Mouse (Mus musculus) liver, embryonic 13.5 days (tissue): Measurements from ENCODE around the gene Rnf224. TPM values are rescaled to one million over a fixed set of nuclear protein-coding genes. Genes with fewer than 3 reads are reported as not detected.

Experiments used
- ATAC-seq: fragments of 200-750 bp; cut with Nextera tagmentation; 2 replicates; pipeline ENCODE4 v1.8.0; 2017; ENCODE audit warnings: low read depth, mild to moderate bottlenecking, moderate number of reproducible peaks, moderate library complexity
- DNase-seq: peaks from one replicate; pipeline ENCODE4 v3.0.0; 2022
- H3K27ac ChIP-seq: fragments of 300-500 bp; sonication (generic); 2 replicates; pipeline ENCODE4 v1.5.1; 2015; ENCODE audit warnings: moderate library complexity, mild to moderate bottlenecking, inconsistent platforms
- H3K27me3 ChIP-seq: fragments of 300-500 bp; sonication (generic); 2 replicates; pipeline ENCODE4 v1.6.1; 2015; ENCODE audit warnings: mild to moderate bottlenecking, inconsistent platforms
- H3K36me3 ChIP-seq: fragments of 300-500 bp; sonication (generic); 2 replicates; pipeline ENCODE4 v1.6.1; 2015; ENCODE audit warnings: mild to moderate bottlenecking, inconsistent platforms
- H3K4me1 ChIP-seq: fragments of 300-500 bp; sonication (generic); replicated peaks from 2 replicates; pipeline ENCODE4 v1.6.1; 2015; ENCODE audit warnings: inconsistent platforms
- H3K4me2 ChIP-seq: fragments of 300-500 bp; sonication (generic); 2 replicates; pipeline ENCODE4 v1.6.1; 2015; ENCODE audit warnings: inconsistent platforms, mild to moderate bottlenecking, moderate library complexity
- H3K4me3 ChIP-seq: fragments of 300-500 bp; sonication (generic); replicated peaks from 2 replicates; pipeline ENCODE4 v1.5.1; 2015; ENCODE audit warnings: mild to moderate bottlenecking, inconsistent platforms
- H3K9ac ChIP-seq: fragments of 300-500 bp; sonication (generic); 2 replicates; pipeline ENCODE4 v1.6.1; 2015; ENCODE audit warnings: mild to moderate bottlenecking, inconsistent platforms
- H3K9me3 ChIP-seq: fragments of 300-500 bp; sonication (generic); replicated peaks from 2 replicates; pipeline ENCODE4 v1.6.1; 2016; ENCODE audit warnings: inconsistent platforms
- whole genome bisulfite sequencing: fragments of 180-500 bp; shearing (Covaris S2); methylation state at CpG from one replicate; pipeline ENCODE4 v1.1.7; 2015; ENCODE audit not compliant: insufficient replicate concordance; 5-methylcytosine and 5-hydroxymethylcytosine counted together
- polyA plus RNA-seq: library from polyadenylated mRNA; unstranded; fragments of >200 nt; fragmentation: Nextera tagmentation; extraction: Ambion mirVana; gene quantifications from 2 replicates; pipeline ENCODE4 v1.2.1, GENCODE M21; 2015

The Rnf224 gene
- polyA plus RNA-seq, 1 experiment from 2014 or later = not detected

DNA sequence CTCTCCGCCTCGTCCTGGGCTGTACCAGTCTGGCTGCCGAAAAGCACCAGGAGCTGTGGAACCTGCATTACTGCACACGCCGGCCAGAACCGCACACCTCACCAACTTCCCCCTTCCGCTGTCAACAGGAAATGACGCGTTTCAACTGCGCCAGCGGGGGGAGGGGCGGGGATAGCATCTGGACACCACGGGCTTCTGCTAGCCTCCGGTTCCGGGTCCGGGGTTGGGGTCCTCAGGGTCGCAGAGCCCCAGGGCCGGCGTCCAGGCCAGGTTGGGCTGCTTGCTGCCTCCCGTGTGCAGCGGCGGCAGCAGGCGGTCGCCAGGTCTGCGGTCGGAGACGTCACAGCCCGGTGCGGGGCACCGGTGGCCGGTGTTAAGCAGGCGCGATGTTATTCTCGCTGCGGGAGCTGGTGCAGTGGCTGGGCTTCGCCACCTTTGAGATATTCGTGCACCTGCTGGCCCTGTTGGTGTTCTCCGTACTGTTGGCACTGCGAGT lies 18.7 kb upstream of the Rnf224 start, which contains the start of gene Tmem203:
Gene Tmem203 (plus strand): TSS at position 156 of the 496 bp plus-strand sequence.
- ATAC-seq (peak; percentile 85), DNase-seq (peak; percentile 85)
- Histone ChIP-seq H3K27me3 (no peaks in the 10 kb centered on the region), H3K36me3 (peaks cover 34% of the 10 kb centered on the region), H3K4me1 (peaks cover 29% of the 10 kb centered on the region), H3K4me3 (peak within 1 kb of the TSS; percentile 99), H3K27ac (peak within 1 kb of the TSS; percentile 89), H3K9me3 (no peaks in the 10 kb centered on the region), H3K9ac (peak within 1 kb of the TSS; percentile 88), H3K4me2 (peak within 1 kb of the TSS; percentile 92)
- WGBS = under 1% methylated on average over 39 of the region's 39 CpGs

DNA sequence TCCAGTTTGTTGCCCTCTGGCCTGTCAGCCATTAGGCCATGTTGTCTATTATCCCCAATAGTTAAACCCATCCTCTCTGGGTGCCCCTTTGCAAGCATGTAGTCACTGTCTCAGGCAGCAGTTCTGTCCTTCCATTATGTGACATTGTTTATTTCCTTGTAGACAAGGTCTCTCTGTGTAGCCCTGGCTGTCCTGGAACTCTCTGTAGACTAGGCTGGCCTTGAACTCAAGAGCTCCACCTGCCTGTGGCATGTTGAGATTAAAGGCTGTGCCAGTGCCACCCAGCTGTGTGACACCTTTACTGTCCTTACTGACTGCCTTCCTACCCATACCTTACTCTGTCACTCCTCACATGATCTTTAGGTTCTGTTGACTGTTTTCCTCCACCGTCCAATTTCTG lies 15.7 kb upstream of the Rnf224 start:
- WGBS = 74% methylated on average over 1 of the region's 1 CpGs
- no peak overlapping the region for H3K4me2 ChIP-seq
- no peak for ATAC-seq

DNA sequence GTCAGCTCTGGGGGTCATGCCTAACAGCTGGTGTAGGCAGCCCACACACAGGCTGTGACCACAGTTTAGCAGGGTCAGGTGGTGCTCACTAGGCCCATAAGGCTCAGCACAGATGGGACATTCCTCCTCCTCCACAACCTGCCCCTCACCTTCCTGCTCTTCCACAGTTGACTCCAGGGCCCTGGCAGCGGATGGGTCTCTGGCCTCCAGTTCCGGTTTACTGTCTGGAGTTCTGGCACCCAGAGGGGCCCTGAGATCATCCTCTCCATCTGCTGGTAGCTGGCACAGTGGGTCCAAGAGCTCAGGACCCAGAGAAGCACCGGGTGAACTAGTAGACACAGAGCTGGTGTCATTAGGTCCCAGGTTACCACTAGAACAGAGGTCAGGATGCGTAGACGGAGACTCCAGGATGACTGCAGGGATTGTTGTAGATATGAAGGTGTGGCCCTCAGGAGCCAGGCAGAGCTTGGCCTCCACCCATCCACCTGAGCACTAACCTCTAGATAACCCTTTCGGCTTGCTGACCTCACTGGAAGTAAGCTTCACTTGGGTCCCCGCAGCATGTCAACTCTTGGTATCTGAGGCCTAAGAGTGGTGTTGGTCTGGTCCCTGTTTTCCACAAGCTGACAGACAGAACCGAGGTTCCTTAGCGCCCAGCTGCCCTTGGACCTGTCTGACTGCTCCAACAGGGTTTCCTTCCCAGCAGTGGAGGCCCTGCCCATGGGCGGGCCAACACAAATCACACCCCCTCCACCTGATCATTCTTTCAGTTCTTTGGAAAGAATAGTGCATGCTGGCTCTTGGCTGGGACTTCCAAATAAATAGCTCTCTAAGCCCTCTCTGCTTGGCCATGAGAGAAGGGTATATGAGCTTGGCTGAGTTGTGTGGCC lies 9.8 kb upstream of the Rnf224 start, which contains the start of gene AL732309.1:
Gene AL732309.1 (minus strand): TSS at position 681 of the 890 bp plus-strand sequence.
- Histone ChIP-seq H3K4me2 (no peak within 1 kb of the TSS), H3K36me3 (peaks cover 58% of the 10 kb centered on the region), H3K9me3 (no peaks in the 10 kb centered on the region), H3K27me3 (peaks cover 30% of the 10 kb centered on the region), H3K4me3 (no peak within 1 kb of the TSS), H3K27ac (no peak within 1 kb of the TSS), H3K9ac (no peak within 1 kb of the TSS), H3K4me1 (peaks cover 15% of the 10 kb centered on the region)
- ATAC-seq (no peak), DNase-seq (no peak)
- WGBS = 83% methylated on average over 10 of the region's 10 CpGs

More for the DNA sequence above, 15.7 kb upstream of the Rnf224 start:
- H3K4me3 ChIP-seq = no peak overlapping the region
- no peaks in the 10 kb centered on the region for H3K27me3 ChIP-seq
- H3K9ac ChIP-seq = no peak overlapping the region
- H3K4me1 ChIP-seq = peaks cover 23% of the 10 kb centered on the region
- no peak overlapping the region for H3K27ac ChIP-seq
- H3K9me3 ChIP-seq = no peaks in the 10 kb centered on the region
- peaks cover 64% of the 10 kb centered on the region for H3K36me3 ChIP-seq
- no peak for DNase-seq

DNA sequence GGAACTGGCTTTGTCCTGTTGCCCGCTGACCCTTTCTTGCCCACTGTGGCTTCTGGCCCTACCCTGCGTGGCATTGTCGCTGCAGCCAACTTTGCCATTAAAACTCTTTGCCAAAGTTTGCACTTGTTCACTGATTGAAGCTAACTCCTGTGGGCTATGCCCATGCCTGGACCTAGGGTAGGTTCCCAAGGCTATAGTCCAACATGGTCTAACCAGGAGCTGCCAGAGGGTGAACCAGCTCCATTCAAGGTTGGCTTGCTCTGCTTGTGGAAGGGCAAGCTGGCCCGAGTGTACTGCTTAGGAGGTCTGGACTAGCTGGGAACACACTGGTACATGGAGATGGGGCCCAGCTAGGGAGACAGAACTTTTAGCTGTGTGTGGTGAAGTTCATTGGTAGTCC lies 7.6 kb upstream of the Rnf224 start:
- Histone ChIP-seq H3K27ac (no peak overlapping the region), H3K9me3 (no peaks in the 10 kb centered on the region), H3K36me3 (peaks cover 35% of the 10 kb centered on the region), H3K9ac (no peak overlapping the region), H3K4me3 (no peak overlapping the region), H3K4me2 (no peak overlapping the region), H3K27me3 (peaks cover 37% of the 10 kb centered on the region), H3K4me1 (peaks cover 28% of the 10 kb centered on the region)
- WGBS = 80% methylated on average over 4 of the region's 4 CpGs
- no peak for DNase-seq
- no peak for ATAC-seq

DNA sequence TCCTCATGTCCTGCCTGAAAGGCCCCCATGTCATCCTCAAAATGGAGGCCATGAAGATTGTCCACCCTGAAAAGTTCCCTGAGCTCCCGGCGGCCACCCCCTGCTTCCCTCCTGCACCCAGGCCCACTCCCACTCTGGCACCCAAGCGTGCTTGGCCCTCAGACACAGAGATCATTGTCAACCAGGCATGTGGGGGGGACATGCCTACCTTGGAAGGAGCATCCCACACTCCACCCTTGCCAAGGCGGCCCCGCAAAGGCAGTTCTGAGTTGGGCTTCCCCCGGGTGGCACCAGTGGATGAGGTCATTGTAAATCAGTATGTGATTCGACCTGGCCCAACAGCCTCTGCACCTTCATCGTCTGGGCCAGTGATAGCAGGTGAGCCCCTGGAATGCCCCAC lies 6.8 kb upstream of the Rnf224 start:
- peaks cover 27% of the 10 kb centered on the region for H3K36me3 ChIP-seq
- H3K27me3 ChIP-seq = peaks cover 37% of the 10 kb centered on the region
- no peak overlapping the region for H3K27ac ChIP-seq
- ATAC-seq = no peak
- H3K9ac ChIP-seq = no peak overlapping the region
- H3K4me1 ChIP-seq = peaks cover 28% of the 10 kb centered on the region
- no peak for DNase-seq
- 69% methylated on average over 8 of the region's 8 CpGs for WGBS
- no peaks in the 10 kb centered on the region for H3K9me3 ChIP-seq
- no peak overlapping the region for H3K4me3 ChIP-seq
- no peak overlapping the region for H3K4me2 ChIP-seq

DNA sequence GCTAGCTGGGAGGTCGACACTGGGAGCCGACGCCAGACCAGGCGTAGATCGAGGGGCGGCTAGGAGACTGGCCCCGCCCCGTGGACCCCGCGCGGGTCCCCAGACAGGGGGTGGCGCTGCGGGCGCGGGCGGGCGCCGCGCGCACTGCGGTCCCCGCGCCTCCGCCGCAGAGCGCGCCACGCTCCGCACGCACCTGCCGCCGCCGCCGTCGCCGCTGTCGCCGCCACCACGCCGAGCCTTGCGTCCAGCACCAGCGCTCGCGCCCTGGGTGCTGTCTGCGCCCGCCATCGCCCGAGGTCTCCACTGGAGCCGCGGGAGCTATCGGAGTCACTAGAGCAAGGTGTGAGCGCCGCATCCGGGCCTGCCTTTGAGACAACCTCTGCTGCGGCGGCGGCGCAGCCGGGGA lies 5.5 kb upstream of the Rnf224 start, which contains the start of the genes Rnf208 and Cysrt1:
Gene Rnf208 (plus strand): TSS at position 155 of the 406 bp plus-strand sequence.
Gene Cysrt1 (minus strand): TSS at position 352 of the 406 bp plus-strand sequence.
- under 1% methylated on average over 57 of the region's 59 CpGs for WGBS
- Histone ChIP-seq H3K27me3 (peaks cover 37% of the 10 kb centered on the region), H3K4me2 (peak within 1 kb of the TSS; percentile 84), H3K4me1 (peaks cover 28% of the 10 kb centered on the region), H3K36me3 (peaks cover 14% of the 10 kb centered on the region), H3K9me3 (no peaks in the 10 kb centered on the region), H3K4me3 (peak within 1 kb of the TSS; percentile 57), H3K9ac (peak within 1 kb of the TSS; percentile 65), H3K27ac (no peak within 1 kb of the TSS)
- DNase-seq (no peak), ATAC-seq (no peak)

DNA sequence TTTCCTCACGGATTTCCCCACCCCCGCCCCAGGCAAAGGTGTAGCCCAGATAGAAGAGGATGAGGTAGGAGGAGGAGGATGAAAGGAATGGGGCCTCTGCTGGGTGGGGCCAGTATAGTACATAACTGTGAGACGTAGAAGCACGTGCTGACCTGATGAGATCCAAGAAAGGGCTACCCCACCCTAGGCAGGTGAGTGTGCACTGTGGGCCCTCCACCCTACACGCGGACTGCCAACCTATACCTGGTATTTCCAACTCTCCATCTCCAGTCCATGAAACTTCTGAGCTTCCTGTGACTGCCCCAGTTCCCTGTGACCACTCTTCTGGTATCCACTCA lies 4.8 kb upstream of the Rnf224 start:
- peaks cover 8% of the 10 kb centered on the region for H3K36me3 ChIP-seq
- WGBS = 12% methylated on average over 6 of the region's 6 CpGs
- H3K9ac ChIP-seq = peak overlapping the region; percentile 65; the same call in 1 of the 2 replicates
- ATAC-seq = peak; percentile 22
- no peaks in the 10 kb centered on the region for H3K9me3 ChIP-seq
- no peak for DNase-seq
- peak overlapping the region; percentile 57 for H3K4me3 ChIP-seq
- H3K4me1 ChIP-seq = peaks cover 32% of the 10 kb centered on the region
- peak overlapping the region; percentile 84 for H3K4me2 ChIP-seq
- H3K27me3 ChIP-seq = peaks cover 37% of the 10 kb centered on the region
- no peak overlapping the region for H3K27ac ChIP-seq

DNA sequence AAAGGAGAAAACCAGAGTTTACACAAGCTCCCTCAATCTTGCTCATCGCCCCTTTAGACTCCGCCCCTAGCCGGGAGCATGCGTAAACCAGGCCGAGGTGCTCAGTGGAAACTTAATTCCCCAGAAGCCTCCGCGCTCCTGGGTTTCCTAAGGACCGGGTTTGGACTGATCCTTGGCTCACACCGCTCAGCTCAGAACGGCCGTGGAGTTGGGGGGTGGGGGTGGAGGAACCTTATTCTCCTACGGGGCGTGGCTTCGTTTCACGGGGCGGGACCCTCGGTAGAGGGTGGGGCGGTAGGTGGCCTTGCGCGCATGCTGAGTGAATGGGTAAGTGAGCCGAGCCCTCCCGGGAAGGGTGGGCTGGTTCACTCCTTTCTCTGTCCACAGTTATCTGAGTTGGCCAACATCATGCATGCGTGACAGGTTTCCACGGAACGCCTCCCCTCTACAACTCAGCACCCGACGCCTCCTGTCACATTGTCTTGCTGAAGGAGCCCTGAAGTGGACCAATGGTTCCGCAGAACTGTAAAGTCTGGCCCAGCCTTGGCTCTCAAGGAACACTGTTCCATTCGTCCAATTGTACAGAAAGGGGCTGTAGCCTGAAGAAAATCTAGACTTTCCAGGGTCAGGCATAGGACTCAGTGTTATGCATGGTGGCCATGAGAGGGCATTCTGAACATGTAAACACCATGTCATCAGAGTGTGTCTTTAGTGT lies 4.3 kb upstream of the Rnf224 start:
- DNase-seq (peak; percentile 60), ATAC-seq (peak; percentile 73)
- peak overlapping the region; percentile 57 for H3K4me3 ChIP-seq
- WGBS = 2% methylated on average over 29 of the region's 29 CpGs
- H3K36me3 ChIP-seq = peaks cover 3% of the 10 kb centered on the region
- H3K4me1 ChIP-seq = peaks cover 37% of the 10 kb centered on the region
- H3K9ac ChIP-seq = peak overlapping the region; percentile 57
- H3K27ac ChIP-seq = no peak overlapping the region
- no peaks in the 10 kb centered on the region for H3K9me3 ChIP-seq
- H3K27me3 ChIP-seq = peaks cover 41% of the 10 kb centered on the region
- peak overlapping the region; percentile 84 for H3K4me2 ChIP-seq

DNA sequence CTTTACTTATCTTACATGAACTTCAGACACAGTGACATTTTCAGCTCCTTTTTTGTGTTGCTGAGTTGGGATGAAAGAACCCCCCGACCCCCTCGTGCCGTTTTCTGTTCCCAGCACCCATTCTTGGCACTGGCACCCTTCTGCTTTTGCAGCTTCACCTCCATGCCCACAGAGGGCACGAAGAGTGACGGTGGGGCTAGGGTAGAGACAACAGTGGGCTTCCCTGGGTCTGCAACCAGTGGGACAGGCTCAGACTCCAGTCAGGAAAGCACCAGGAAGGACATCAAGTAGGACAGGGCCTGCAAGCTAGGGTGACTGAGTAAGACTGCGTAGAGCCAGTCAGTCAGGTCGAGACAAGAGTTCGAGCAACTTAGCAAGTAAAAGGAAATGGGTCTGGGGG lies 3.7 kb upstream of the Rnf224 start:
- Histone ChIP-seq H3K27me3 (peaks cover 43% of the 10 kb centered on the region), H3K9ac (peak overlapping the region; percentile 57), H3K4me2 (peak overlapping the region; percentile 84), H3K9me3 (no peaks in the 10 kb centered on the region), H3K4me3 (peak overlapping the region; percentile 57), H3K4me1 (peaks cover 37% of the 10 kb centered on the region), H3K27ac (no peak overlapping the region), H3K36me3 (no peaks in the 10 kb centered on the region)
- ATAC-seq (no peak), DNase-seq (no peak)
- 41% methylated on average over 8 of the region's 8 CpGs for WGBS

DNA sequence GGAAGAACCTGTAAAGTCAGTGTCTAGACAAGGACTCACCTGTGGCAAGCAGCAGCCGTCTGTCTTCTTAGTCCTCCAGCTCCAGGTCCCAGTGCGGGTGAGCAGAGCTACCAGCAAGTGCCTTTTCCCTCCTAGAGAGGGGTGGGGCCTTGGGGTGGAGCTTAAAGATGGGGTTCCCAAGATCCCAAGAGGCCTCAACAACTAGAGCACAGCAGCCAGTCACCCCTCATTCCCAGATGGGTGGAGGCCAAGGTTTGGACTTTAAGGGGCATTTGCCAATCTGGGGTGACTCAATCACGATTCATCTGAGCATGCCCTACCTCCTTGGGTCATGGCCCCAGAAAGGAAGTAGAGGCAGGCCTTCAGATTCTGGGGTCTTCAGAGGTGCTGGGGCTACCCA lies 3.2 kb upstream of the Rnf224 start:
- 79% methylated on average over 3 of the region's 3 CpGs for WGBS

DNA sequence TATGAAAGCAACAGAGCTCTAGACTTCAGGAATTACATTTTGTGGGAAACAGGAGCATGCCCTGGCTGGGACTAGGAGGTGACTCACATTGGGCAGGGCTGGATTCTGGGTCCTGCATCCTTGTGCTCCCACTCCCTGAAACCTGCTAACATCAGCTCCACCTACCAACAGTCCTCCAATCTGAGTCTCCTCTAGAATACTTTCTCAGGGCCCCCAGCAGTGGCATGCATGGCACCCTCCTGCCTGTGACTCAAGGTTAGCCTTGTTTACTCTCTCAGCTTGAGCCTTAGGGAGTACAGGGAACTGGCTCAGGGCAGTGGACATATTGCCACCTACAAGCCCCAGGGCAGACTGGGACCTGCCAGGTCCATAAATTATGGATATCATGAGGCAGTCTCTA lies 1.5 kb upstream of the Rnf224 start:
- Histone ChIP-seq H3K4me1 (peaks cover 51% of the 10 kb centered on the region), H3K27ac (no peak overlapping the region)

More for the DNA sequence above, 3.2 kb upstream of the Rnf224 start:
- no peaks in the 10 kb centered on the region for H3K36me3 ChIP-seq
- peaks cover 37% of the 10 kb centered on the region for H3K4me1 ChIP-seq
- no peak overlapping the region for H3K4me3 ChIP-seq
- no peak overlapping the region for H3K9ac ChIP-seq
- DNase-seq = no peak
- H3K4me2 ChIP-seq = no peak overlapping the region
- peaks cover 43% of the 10 kb centered on the region for H3K27me3 ChIP-seq
- no peaks in the 10 kb centered on the region for H3K9me3 ChIP-seq
- no peak for ATAC-seq
- no peak overlapping the region for H3K27ac ChIP-seq

More for the DNA sequence above, 1.5 kb upstream of the Rnf224 start:
- DNase-seq (no peak), ATAC-seq (no peak)
- no peak overlapping the region for H3K4me2 ChIP-seq
- H3K4me3 ChIP-seq = no peak overlapping the region
- no peaks in the 10 kb centered on the region for H3K9me3 ChIP-seq
- peaks cover 30% of the 10 kb centered on the region for H3K27me3 ChIP-seq
- no peaks in the 10 kb centered on the region for H3K36me3 ChIP-seq
- no peak overlapping the region for H3K9ac ChIP-seq
